Mouse (Mus musculus) liver, embryonic 14.5 days (tissue): ENCODE data around the gene Vps35l.

Experiments
- CTCF ChIP-seq: IDR thresholded peaks from 2 replicates; pipeline ENCODE4 v1.5.1; 2016; ENCODE audit warnings: antibody characterized with exemption, low read depth, control low read depth
- EP300 ChIP-seq: IDR thresholded peaks from 2 replicates; pipeline ENCODE4 v1.6.1; 2016; ENCODE audit warnings: antibody characterized with exemption, low read depth

- TF ChIP-seq CTCF: no peak
- peak; percentile 88 for TF ChIP-seq EP300
These were observed 16.7 kb downstream of the Vps35l start for GRCm38 (mm10) chr7:118756490-118757265.
